Mouse (Mus musculus) embryo, embryonic 11 days (tissue): ENCODE measurements around the gene Dhcr7.

Experiments
- DNase-seq: peaks from one replicate; pipeline ENCODE4 v3.0.0-alpha.2; 2015

Dhcr7 gene

DNA sequence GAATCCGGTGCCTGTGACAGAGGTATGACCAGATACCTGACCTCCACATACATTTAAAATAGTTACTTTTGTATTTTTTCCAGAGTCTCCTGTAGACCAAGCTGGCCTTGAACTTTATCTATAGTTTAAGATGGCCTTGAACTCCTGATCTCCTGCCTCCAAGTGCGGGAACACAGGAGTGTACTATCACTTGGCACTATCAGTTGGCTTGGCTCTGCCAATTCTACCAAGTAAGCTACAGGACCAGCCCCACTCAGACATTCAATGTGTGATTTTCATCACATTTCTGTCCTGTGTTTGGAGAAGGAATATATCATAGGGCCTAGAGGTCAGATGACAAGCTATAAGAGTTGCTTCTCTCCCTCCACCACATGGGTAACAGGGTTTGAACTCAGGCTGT, 11.4 kb downstream of the Dhcr7 start:
- DNase-seq, result no peak

DNA sequence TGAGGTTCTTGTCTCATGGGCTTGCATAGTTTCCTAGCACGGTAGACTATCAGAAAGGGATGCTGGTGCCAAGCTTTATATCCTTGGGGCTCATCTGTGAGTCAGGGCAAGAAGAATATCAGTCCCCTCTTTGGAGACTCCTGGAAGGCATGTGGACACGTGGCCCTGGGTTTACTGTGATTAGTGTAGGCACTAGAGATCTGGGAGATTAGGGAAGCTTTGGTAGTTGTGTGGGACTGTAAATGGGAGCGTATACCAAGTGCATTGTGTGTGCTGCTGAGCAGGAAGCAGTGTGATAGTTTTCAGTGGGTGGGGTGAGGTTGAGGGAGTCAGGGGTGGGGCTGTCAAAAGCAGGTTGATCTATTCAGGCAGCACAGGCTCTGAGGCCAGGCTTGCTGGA, 12.0 kb downstream of the Dhcr7 start:
- DNase-seq, result no peak

DNA sequence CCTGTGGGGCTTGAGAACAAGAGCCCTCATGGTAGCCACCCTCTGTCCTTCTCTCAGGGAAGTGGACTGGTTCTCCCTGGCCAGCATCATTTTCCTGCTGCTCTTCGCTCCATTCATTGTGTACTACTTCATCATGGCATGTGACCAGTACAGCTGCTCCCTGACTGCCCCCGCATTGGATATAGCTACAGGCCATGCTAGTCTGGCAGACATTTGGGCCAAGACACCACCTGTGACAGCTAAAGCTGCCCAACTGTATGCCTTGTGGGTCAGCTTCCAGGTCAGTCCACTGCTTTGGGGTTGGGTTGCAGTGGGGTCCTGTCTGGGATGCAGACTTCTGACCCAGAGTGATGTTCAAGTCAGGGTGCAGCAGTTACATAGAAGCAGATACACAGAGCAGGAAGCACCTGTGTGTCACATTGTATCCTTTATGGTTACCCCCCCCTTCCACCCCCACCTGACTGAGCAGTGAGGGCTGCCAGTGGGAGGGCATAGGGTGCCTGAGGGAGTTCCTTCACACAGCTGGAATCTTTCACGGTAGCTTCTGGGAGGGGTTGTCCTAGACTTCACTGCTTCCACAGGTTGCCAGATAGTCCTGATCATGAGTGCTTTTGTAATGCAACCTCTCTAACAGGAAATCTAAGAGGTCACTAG, 14.9 kb downstream of the Dhcr7 start:
- no peak for DNase-seq

DNA sequence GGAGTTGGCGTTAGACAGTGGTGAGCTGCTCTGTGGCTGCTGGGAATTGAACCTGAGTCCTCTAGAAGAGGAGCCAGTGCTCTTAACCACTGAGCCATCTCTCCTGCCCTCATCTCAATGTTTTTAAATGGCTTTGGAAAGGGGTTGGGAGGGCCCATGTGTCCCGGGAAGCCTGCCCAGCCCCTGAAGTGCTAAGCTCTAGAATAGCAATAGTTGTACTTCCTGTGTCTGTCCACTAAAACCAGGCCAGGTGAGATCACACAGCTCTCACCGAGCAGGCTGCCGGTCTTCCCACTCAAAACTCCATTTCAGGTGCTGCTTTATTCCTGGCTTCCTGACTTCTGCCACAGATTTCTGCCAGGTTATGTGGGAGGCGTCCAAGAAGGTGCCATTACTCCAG, 17.2 kb downstream of the Dhcr7 start:
- no peak for DNase-seq

DNA sequence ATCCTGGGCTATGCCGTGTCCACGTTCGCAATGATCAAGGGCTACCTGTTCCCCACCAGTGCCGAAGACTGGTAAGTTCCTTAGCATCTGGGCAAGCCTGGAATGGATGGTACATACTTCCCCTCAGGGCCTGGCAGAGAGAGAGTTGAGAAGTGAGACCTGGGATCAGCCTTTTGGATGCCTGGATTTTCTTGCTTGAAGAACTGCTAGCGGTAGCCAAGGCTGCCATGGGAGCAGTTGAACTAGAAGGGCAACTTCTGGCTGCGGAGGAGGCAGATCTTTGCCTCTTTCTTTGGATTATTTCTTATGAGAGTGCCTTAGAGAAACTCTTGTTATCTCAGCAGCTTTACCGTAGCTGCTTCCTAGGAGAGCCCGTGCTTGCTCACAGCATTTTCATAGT, 18.4 kb downstream of the Dhcr7 start:
- no peak for DNase-seq

DNA sequence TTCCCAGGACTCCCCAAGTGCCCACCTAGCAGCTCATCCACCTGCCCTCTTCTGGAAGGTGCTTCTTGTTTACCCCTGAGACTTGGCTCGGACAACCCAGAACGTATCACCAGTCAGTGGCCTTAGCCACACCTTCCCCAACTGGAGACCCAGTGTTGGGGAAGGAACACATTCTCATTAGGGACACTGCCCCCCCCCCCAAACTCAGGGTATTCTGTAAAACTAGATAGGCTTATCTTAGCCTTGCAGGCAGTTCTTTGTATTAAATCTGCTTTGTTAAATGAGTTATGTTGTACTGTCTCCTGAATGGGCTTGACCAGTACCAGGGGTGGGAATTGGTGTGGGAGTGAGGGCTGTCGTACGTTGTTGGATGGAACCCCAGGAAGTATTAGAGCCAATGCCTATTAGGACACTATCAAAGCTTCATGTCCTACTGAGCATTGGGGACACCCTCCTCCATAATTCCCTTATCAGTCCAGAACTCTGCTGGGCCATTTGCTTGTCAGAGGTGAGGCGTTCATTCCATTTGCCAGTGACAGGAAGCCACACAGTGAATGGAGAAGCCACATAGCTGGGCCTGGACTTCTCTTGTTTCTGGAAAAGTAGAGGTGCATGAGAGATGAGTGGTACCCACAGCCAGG, 25.3 kb downstream of the Dhcr7 start:
- DNase-seq, result no peak

DNA sequence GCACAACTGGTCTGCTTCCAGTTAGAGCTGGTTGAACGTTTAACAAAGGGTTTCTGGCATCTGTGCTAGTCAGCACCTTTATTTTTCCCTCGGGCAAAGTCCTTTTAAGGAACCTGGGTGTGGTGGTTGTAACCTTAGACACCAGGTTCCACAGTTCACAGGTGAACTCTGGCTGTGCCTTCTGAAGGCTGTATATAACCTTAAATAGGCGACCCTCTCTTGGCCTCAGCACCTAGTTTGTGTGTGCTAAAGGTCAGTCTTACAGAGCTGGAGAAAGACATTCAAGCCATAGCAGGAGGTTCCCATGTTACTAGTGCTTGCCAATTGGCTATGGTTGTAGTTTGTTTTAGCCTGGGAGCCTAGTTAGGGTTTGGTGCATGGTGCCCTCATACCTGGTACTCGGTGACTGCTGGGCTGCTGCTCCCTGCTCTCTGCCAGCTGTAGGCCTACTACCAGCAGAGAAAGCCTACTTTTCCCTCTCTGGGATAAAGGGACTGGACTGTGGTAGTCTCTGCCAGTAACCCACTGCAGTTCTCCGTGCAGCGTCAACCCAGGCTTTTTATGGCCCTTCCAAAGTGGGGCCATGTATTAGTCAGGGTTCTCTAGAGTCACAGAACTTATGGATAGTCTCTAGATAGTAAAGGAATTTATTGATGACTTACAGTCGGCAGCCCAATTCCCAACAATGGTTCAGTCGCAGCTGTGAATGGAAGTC, 26.0 kb downstream of the Dhcr7 start:
- no peak for DNase-seq

DNA sequence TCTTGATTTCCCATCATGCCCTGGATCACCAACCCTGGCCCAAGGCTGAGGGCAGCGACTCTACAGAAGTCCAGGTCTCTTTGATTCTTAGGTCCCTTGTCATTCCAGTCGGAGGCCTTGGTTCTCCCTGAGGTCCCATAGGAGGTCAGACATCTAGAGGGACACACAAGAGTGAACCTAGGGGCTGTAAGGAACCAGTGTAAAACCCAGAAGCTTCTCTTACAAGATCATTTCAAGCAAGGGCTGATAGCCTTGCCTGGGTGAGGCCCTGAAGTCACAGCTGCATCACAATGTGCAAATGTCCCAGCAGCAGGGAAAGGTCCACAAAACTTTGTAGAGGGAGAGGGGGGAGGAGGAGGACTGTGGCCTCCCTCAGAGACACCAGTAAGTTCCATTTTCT, 43.6 kb downstream of the Dhcr7 start, which contains the start of gene Gm498:
Gm498 (plus strand) TSS at position 301 of the 400 bp plus-strand sequence.
- DNase-seq, result no peak

DNA sequence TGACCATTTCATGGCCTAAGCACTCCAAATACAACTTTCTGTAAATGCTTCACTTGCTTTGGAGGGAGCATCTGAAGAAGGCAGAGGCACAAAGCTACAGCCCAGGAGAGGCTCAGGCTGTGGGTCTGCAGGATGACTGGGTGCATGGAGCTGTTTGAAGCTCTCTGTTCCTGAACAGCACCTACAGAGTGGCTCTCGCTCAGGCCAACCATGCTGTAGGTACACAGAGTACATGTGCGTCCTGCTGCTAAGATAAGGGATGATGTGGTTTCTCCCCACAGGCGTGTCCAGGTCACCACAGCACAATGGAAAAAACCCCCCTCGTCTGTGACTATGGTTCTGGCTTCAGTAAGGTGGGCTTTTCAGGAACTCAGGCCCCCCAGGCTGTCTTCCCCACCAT, 45.9 kb downstream of the Dhcr7 start:
- DNase-seq, result no peak

DNA sequence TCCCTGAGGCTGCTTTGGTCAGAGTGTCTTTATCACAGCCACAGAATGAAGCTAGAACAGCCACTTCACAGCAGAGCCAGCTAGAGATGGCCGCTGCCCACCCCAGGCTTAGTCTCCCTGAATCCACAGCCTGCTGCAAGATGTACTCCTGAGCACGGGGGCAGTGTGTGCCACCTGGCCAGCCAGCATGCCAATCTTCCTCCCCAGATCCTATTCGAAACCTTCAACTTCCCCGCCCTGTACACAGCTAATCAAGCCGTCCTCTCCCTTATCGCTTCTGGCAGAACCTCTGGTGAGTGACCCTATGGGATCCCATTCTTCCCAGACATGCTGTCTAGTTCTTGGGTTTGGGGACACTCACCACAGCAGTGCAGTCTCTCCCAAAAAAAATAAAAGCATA, 60.8 kb downstream of the Dhcr7 start:
- DNase-seq, result no peak

DNA sequence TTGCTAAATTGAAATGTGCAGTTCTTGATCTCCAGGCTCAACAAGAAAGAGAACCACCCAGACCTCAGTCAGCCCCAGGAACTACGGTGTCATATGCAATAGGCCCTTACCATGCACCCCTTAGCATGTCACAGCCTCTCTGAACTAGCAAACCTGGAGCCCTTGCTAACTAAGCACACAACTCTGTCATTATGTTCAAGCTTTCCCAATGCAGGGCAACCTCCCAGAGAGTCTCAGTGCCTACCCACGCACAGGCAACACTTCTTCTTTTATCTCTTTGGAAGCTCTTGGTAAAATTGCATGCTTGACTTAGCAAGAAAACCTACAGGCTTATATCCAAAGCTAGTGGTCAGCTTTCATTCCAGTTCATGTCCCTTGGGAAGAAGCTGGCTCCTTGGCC, 68.2 kb downstream of the Dhcr7 start:
- DNase-seq, result no peak

DNA sequence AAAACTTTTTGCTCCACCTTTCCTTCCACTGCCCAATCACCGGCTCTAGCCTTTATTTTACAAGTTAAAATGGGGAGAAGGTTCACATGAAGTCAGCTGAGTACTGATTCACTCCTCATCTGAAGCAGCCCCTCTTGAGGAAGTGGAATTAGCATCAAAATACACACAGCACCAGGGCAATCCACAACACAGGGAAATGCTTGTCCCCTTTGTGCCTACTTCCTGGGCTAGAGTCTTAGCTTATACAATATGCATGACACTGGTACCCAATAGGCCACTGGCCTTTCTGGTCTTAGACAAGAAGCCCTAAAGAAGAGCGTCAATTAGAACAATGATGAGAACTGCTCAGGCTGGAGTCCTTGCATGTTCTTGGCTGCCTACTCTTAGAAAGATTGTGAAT, 69.4 kb downstream of the Dhcr7 start:
- DNase-seq, result no peak
